Mouse (Mus musculus) stomach, embryonic 15.5 days (tissue): ENCODE measurements around the gene Brca1. TPM values are rescaled to one million over a fixed set of nuclear protein-coding genes. Genes with fewer than 3 reads are reported as not detected.
"Not testable (repeated sequence)": the region's sequence is repeated elsewhere in the genome, so short reads cannot be mapped to it uniquely, and the experiment has no call there.

Source experiments
- ATAC-seq: fragments of 200-750 bp; cut with Nextera tagmentation; 2 replicates; pipeline ENCODE4 v1.8.0; 2017; ENCODE audit warnings: low read depth, moderate number of reproducible peaks, moderate TSS enrichment; ENCODE audit not compliant: insufficient read depth, low FRiP score
- H3K27ac ChIP-seq: fragments of 300-500 bp; sonication (generic); 2 replicates; pipeline ENCODE4 v1.5.1; 2015; ENCODE audit warnings: mild to moderate bottlenecking, inconsistent platforms
- H3K27me3 ChIP-seq: fragments of 300-500 bp; sonication (generic); replicated peaks from 2 replicates; pipeline ENCODE4 v1.6.1; 2015; ENCODE audit warnings: inconsistent platforms
- H3K36me3 ChIP-seq: fragments of 300-500 bp; sonication (generic); 2 replicates; pipeline ENCODE4 v1.6.1; 2015; ENCODE audit warnings: inconsistent platforms
- H3K4me1 ChIP-seq: fragments of 300-500 bp; sonication (generic); 2 replicates; pipeline ENCODE4 v1.6.1; 2015; ENCODE audit warnings: inconsistent platforms
- H3K4me2 ChIP-seq: fragments of 300-500 bp; sonication (generic); 2 replicates; pipeline ENCODE4 v1.6.1; 2015; ENCODE audit warnings: mild to moderate bottlenecking, inconsistent platforms
- H3K4me3 ChIP-seq: fragments of 300-500 bp; sonication (generic); replicated peaks from 2 replicates; pipeline ENCODE4 v1.5.1; 2015; ENCODE audit warnings: inconsistent platforms
- H3K9ac ChIP-seq: fragments of 300-500 bp; sonication (generic); 2 replicates; pipeline ENCODE4 v1.6.1; 2015; ENCODE audit warnings: inconsistent platforms
- H3K9me3 ChIP-seq: fragments of 300-500 bp; sonication (generic); 2 replicates; pipeline ENCODE4 v1.6.1; 2016; ENCODE audit warnings: inconsistent platforms
- WGBS: fragments of 180-500 bp; shearing (Covaris S2); methylation state at CpG from one replicate; pipeline ENCODE4 v1.1.7; 2015; 5-methylcytosine and 5-hydroxymethylcytosine counted together
- polyA plus RNA-seq: library from polyadenylated mRNA; unstranded; fragments of >200 nt; fragmentation: Nextera tagmentation; extraction: Ambion mirVana; gene quantifications from 2 replicates; pipeline ENCODE4 v1.2.1, GENCODE M21; 2015

Brca1 gene
- polyA plus RNA-seq, 1 experiment from 2014 or later = 11.8 TPM

DNA sequence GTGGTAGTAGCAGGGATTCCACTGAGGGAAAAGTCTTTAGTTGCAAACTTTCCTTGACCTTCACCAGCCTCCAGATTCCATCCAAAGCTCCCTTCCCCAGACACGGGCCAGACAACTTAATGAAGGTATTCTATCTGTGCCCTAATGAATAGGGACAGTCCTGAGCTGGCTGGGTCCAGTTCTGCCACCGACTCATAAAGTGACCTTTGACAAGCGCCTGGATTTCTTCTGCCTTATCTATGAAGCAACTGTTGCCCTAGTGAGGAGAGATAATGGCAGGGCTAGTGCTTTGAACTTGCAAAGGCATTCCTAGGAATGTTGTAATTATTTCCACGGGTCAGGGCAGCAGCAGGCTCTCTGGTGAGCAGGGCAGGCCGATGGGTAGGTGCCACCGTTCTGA, 70.8 kb downstream of the Brca1 start:
- ATAC-seq = no peak

DNA sequence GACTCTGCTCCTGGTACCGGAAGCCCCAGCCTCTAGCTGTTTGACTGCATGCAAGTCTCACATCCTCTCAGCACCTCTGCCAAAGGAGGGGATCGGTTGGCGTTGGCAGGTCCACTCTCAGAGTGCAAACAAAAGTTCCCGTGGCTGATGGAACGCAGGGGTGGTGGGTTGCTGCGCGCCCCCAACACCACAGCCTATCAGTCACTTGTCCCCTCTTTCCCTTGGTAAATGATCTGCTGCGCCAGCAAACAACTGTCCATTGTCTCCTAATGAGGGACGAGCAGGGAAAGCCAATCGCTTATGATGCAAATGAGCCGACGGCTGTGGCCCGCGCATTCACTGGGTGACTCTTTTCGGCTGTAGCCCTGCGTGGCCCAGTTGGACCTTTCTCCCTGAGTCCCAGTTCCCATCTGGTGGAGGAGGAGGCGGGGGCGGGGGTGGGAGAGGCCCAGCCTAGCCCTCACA, 72.6 kb downstream of the Brca1 start:
- Histone ChIP-seq H3K4me2 (peak overlapping the region; percentile 34; the same call in 1 of the 2 replicates), H3K9me3 (no peaks in the 10 kb centered on the region), H3K9ac (no peak overlapping the region), H3K36me3 (no peaks in the 10 kb centered on the region), H3K27ac (no peak overlapping the region), H3K27me3 (no peaks in the 10 kb centered on the region), H3K4me3 (no peak overlapping the region), H3K4me1 (no peaks in the 10 kb centered on the region; the same call in 1 of the 2 replicates)
- WGBS = 15% methylated on average over 18 of the region's 18 CpGs
- ATAC-seq = no peak

More for the DNA sequence above, 70.8 kb downstream of the Brca1 start:
- H3K9ac ChIP-seq = no peak overlapping the region
- no peaks in the 10 kb centered on the region for H3K27me3 ChIP-seq
- no peaks in the 10 kb centered on the region; the same call in 1 of the 2 replicates for H3K4me1 ChIP-seq
- WGBS = 22% methylated on average over 6 of the region's 6 CpGs
- H3K27ac ChIP-seq = no peak overlapping the region
- H3K4me3 ChIP-seq = no peak overlapping the region
- no peaks in the 10 kb centered on the region for H3K36me3 ChIP-seq
- H3K9me3 ChIP-seq = no peaks in the 10 kb centered on the region
- H3K4me2 ChIP-seq = no peak overlapping the region

- H3K4me1 ChIP-seq = no peaks in the 10 kb centered on the region; the same call in 1 of the 2 replicates
- H3K36me3 ChIP-seq = no peaks in the 10 kb centered on the region
- 58% methylated on average over 10 of the region's 10 CpGs for WGBS
- H3K27ac ChIP-seq = no peak overlapping the region
- no peak overlapping the region for H3K9ac ChIP-seq
- H3K4me2 ChIP-seq = no peak overlapping the region
- no peaks in the 10 kb centered on the region for H3K27me3 ChIP-seq
- no peak for ATAC-seq
- no peaks in the 10 kb centered on the region for H3K9me3 ChIP-seq
- no peak overlapping the region for H3K4me3 ChIP-seq
These were observed 74.1 kb downstream of the Brca1 start for GRCm38 (mm10) chr11:101477552-101478211.

- no peaks in the 10 kb centered on the region for H3K27me3 ChIP-seq
- H3K27ac ChIP-seq = no peak overlapping the region
- WGBS = 62% methylated on average over 4 of the region's 4 CpGs
- H3K9ac ChIP-seq = no peak overlapping the region
- H3K36me3 ChIP-seq = no peaks in the 10 kb centered on the region
- H3K4me3 ChIP-seq = no peak overlapping the region
- H3K4me1 ChIP-seq = no peaks in the 10 kb centered on the region; the same call in 1 of the 2 replicates
- ATAC-seq = no peak
- H3K9me3 ChIP-seq = no peaks in the 10 kb centered on the region
- H3K4me2 ChIP-seq = no peak overlapping the region
These were observed 74.6 kb downstream of the Brca1 start for GRCm38 (mm10) chr11:101477194-101477551.

GRCm38 (mm10) chr11:101476361-101476760, 75.4 kb downstream of the Brca1 start:
- ATAC-seq, H3K9ac ChIP-seq, H3K27me3 ChIP-seq, H3K4me3 ChIP-seq, H3K4me2 ChIP-seq, H3K4me1 ChIP-seq, H3K36me3 ChIP-seq, H3K9me3 ChIP-seq, H3K27ac ChIP-seq: not testable (repeated sequence)
- WGBS = 81% methylated on average over 4 of the region's 4 CpGs

GRCm38 (mm10) chr11:101474298-101474697, 77.5 kb downstream of the Brca1 start:
- Histone ChIP-seq H3K36me3 (no peaks in the 10 kb centered on the region), H3K4me2 (no peak overlapping the region), H3K9me3 (no peaks in the 10 kb centered on the region), H3K27ac (no peak overlapping the region), H3K4me3 (no peak overlapping the region), H3K27me3 (no peaks in the 10 kb centered on the region), H3K9ac (no peak overlapping the region), H3K4me1 (no peaks in the 10 kb centered on the region)
- ATAC-seq = no peak
- WGBS = 57% methylated on average over 5 of the region's 5 CpGs

GRCm38 (mm10) chr11:101473686-101474085, 78.1 kb downstream of the Brca1 start:
- H3K9ac ChIP-seq, ATAC-seq, H3K36me3 ChIP-seq, H3K9me3 ChIP-seq, H3K27ac ChIP-seq, H3K4me3 ChIP-seq, H3K27me3 ChIP-seq, H3K4me1 ChIP-seq, H3K4me2 ChIP-seq: not testable (repeated sequence)
- 78% methylated on average over 1 of the region's 1 CpGs for WGBS

- H3K4me3 ChIP-seq = no peak overlapping the region
- no peak overlapping the region for H3K9ac ChIP-seq
- 51% methylated on average over 7 of the region's 7 CpGs for WGBS
- H3K9me3 ChIP-seq = no peaks in the 10 kb centered on the region
- H3K4me1 ChIP-seq = peaks cover 8% of the 10 kb centered on the region
- ATAC-seq = no peak
- no peak overlapping the region for H3K27ac ChIP-seq
- H3K4me2 ChIP-seq = no peak overlapping the region
- no peaks in the 10 kb centered on the region for H3K27me3 ChIP-seq
- H3K36me3 ChIP-seq = no peaks in the 10 kb centered on the region
These were observed 79.4 kb downstream of the Brca1 start for GRCm38 (mm10) chr11:101472336-101472735.

DNA sequence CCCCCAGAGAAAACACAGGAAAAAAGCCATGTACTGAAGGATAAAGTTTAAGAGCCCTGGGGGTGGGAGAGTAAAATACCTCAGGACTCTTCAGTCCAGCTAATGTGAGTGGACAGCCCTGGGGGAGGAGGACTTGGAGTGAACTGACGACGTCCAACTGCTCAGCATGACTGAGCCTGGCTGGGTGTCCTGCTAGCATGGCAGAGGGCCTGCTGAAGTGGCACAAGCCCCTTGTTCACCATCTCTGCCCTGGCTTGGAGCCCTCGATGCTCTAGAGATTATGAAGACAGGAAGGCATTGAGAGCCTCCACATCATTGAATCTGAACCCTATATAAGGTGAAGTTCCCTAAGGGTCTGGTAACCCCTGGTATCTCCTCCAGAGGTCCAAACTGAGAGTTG, 79.8 kb downstream of the Brca1 start:
- no peak overlapping the region for H3K4me2 ChIP-seq
- 63% methylated on average over 3 of the region's 3 CpGs for WGBS
- H3K27ac ChIP-seq = no peak overlapping the region
- no peaks in the 10 kb centered on the region for H3K36me3 ChIP-seq
- no peaks in the 10 kb centered on the region for H3K27me3 ChIP-seq
- peaks cover 8% of the 10 kb centered on the region for H3K4me1 ChIP-seq
- ATAC-seq = no peak
- no peak overlapping the region for H3K9ac ChIP-seq
- no peak overlapping the region for H3K4me3 ChIP-seq
- H3K9me3 ChIP-seq = no peaks in the 10 kb centered on the region

GRCm38 (mm10) chr11:101470206-101470605, 81.5 kb downstream of the Brca1 start:
- no peaks in the 10 kb centered on the region for H3K9me3 ChIP-seq
- WGBS = 53% methylated on average over 7 of the region's 7 CpGs
- no peak overlapping the region for H3K27ac ChIP-seq
- H3K9ac ChIP-seq = no peak overlapping the region
- no peaks in the 10 kb centered on the region for H3K27me3 ChIP-seq
- H3K36me3 ChIP-seq = no peaks in the 10 kb centered on the region
- H3K4me2 ChIP-seq = no peak overlapping the region
- peaks cover 14% of the 10 kb centered on the region for H3K4me1 ChIP-seq
- H3K4me3 ChIP-seq = no peak overlapping the region
- no peak for ATAC-seq

GRCm38 (mm10) chr11:101469155-101469554, 82.6 kb downstream of the Brca1 start:
- no peaks in the 10 kb centered on the region for H3K27me3 ChIP-seq
- 60% methylated on average over 4 of the region's 4 CpGs for WGBS
- H3K27ac ChIP-seq = no peak overlapping the region
- ATAC-seq = no peak
- no peak overlapping the region for H3K9ac ChIP-seq
- H3K4me1 ChIP-seq = peaks cover 19% of the 10 kb centered on the region
- H3K9me3 ChIP-seq = no peaks in the 10 kb centered on the region
- H3K36me3 ChIP-seq = no peaks in the 10 kb centered on the region
- H3K4me2 ChIP-seq = peak overlapping the region; percentile 98
- H3K4me3 ChIP-seq = peak overlapping the region; percentile 86

DNA sequence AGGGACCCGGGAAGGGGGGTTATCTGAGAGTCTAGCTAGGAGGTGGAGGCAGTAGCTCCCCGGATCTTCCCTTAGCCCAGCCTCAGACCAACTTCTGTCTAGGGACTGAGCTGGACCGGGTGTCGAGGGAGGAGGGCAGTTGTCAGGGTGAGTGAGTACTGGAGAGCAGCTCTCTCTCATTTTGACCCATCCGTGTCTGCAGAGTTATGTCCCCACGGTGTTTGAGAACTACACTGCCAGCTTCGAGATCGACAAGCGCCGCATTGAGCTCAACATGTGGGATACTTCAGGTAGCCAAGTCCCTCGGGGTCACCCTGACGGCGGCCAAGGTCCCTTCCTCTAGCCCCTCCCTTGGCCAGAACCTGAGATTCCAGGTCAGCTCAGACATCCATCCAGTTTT, 83.0 kb downstream of the Brca1 start:
- Histone ChIP-seq H3K9ac (no peak overlapping the region), H3K27me3 (no peaks in the 10 kb centered on the region), H3K4me2 (peak overlapping the region; percentile 98), H3K36me3 (no peaks in the 10 kb centered on the region), H3K4me3 (peak overlapping the region; percentile 86), H3K27ac (peak overlapping the region; percentile 65; the same call in 1 of the 2 replicates), H3K9me3 (no peaks in the 10 kb centered on the region), H3K4me1 (peaks cover 23% of the 10 kb centered on the region)
- 7% methylated on average over 13 of the region's 13 CpGs for WGBS
- ATAC-seq = no peak
